Mouse (Mus musculus): ENCODE data around the gene C130074G19Rik. TPM values are rescaled to one million over a fixed set of nuclear protein-coding genes. Genes with fewer than 3 reads are reported as not detected.

The C130074G19Rik gene
- polyA plus RNA-seq, 1 experiment from 2014 or later: 1.6 TPM

- no peaks in the 10 kb centered on the region for H3K36me3 ChIP-seq
- no peak overlapping the region for H3K4me2 ChIP-seq (replicated peaks)
- no peak overlapping the region for H3K9ac ChIP-seq
- no peak for ATAC-seq (ENCODE audit: insufficient number of reproducible peaks, low FRiP score, low TSS enrichment, low read depth)
- H3K4me1 ChIP-seq: peaks cover 19% of the 10 kb centered on the region
- no peaks in the 10 kb centered on the region for H3K9me3 ChIP-seq (replicated peaks)
- H3K27ac ChIP-seq (replicated peaks): no peak overlapping the region
- no peaks in the 10 kb centered on the region for H3K27me3 ChIP-seq
- 80% methylated on average over 11 of the region's 11 CpGs for WGBS
- no peak overlapping the region for H3K4me3 ChIP-seq (replicated peaks)
Measured at GRCm38 (mm10) chr1:184873910-184874309, 9.1 kb downstream of the C130074G19Rik start.

DNA sequence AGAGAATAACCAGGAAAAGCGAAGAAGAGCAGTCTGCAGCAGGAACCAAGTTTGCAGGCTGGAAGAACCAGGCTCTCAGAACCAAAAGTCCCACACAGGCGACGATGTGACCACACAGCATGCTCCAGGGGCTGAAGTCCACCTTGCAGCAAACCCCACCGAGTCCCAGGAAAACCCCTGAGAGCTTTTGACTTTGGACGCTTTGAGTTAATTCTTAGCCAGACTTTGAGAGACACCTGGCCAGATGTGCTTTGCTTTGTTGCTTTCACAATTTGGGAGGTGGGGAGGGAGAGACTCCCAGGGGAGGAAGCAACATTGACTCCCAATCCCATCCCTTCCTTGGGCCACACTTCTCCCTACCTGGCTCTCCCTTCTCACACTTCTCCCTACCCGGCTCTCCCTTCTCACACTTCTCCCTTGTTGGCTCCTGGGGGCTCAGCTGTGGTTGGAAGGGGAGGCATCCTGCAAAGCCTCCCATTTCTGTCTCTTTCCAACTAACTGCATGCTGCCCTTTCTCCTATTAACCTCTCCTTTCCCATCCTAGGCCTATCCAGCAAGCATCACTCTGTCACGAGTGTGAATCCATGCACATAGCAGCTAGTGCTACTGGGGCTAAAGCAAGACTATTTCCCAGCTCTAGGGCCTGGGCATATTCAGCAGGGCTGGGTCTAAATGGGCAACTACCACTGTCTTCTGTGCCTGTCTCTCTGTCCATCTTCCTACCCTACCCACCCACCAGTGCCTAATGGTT, 10.8 kb downstream of the C130074G19Rik start:
- Histone ChIP-seq H3K27me3 (no peaks in the 10 kb centered on the region), H3K4me1 (peaks cover 26% of the 10 kb centered on the region), H3K9me3 (replicated peaks) (no peaks in the 10 kb centered on the region), H3K4me2 (replicated peaks) (no peak overlapping the region), H3K9ac (no peak overlapping the region), H3K4me3 (replicated peaks) (no peak overlapping the region), H3K27ac (replicated peaks) (no peak overlapping the region), H3K36me3 (no peaks in the 10 kb centered on the region)
- ATAC-seq (ENCODE audit: insufficient number of reproducible peaks, low FRiP score, low TSS enrichment, low read depth): no peak
- 74% methylated on average over 7 of the region's 7 CpGs for WGBS

GRCm38 (mm10) chr1:184871506-184871905, 11.5 kb downstream of the C130074G19Rik start:
- 88% methylated on average over 1 of the region's 1 CpGs for WGBS
- H3K27ac ChIP-seq (replicated peaks): no peak overlapping the region
- H3K36me3 ChIP-seq: no peaks in the 10 kb centered on the region
- no peak overlapping the region for H3K4me2 ChIP-seq (replicated peaks)
- H3K4me3 ChIP-seq (replicated peaks): no peak overlapping the region
- peaks cover 26% of the 10 kb centered on the region for H3K4me1 ChIP-seq
- no peaks in the 10 kb centered on the region for H3K9me3 ChIP-seq (replicated peaks)
- no peaks in the 10 kb centered on the region for H3K27me3 ChIP-seq
- no peak for ATAC-seq (ENCODE audit: insufficient number of reproducible peaks, low FRiP score, low TSS enrichment, low read depth)
- no peak overlapping the region for H3K9ac ChIP-seq

- no peak overlapping the region for H3K9ac ChIP-seq
- H3K36me3 ChIP-seq: no peaks in the 10 kb centered on the region
- no peaks in the 10 kb centered on the region for H3K27me3 ChIP-seq
- no peaks in the 10 kb centered on the region for H3K9me3 ChIP-seq (replicated peaks)
- no peak overlapping the region for H3K4me2 ChIP-seq (replicated peaks)
- no peak overlapping the region; the same call in 1 of the 2 replicates for H3K27ac ChIP-seq (replicated peaks)
- 76% methylated on average over 11 of the region's 11 CpGs for WGBS
- H3K4me3 ChIP-seq (replicated peaks): no peak overlapping the region
- no peak for ATAC-seq (ENCODE audit: insufficient number of reproducible peaks, low FRiP score, low TSS enrichment, low read depth)
- peaks cover 26% of the 10 kb centered on the region for H3K4me1 ChIP-seq
Measured at GRCm38 (mm10) chr1:184870646-184871385, 12.2 kb downstream of the C130074G19Rik start.

DNA sequence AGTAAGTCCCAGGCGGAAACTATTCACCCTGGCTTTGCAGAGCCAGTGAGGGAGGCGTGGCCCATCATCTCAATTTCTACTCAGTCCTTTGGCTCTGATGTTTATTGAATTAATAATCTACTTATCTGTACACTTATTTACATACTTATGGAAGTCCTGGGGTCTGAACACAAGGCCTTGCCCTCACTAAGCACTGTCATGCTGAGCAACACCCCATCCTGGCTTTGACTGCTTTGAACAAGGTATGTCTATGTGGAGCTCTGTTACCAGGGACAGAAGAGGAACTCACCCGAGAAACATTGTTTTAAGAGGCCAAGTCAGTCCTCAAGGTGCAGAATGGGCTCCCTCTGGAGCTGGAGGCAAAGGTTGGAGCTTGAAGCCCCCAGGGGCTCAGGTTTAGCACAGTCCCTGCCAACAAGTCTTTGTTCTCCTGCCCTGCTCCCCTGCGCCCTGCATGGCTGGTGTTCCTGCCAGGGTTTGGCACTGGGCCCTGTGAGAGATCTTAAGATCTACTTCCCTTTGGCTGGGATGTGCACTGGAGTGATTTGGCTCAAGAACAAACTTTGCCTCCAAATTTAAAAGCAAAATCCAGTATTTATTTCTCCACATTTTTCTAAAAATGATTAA, 13.0 kb downstream of the C130074G19Rik start:
- no peaks in the 10 kb centered on the region for H3K9me3 ChIP-seq (replicated peaks)
- no peaks in the 10 kb centered on the region for H3K36me3 ChIP-seq
- WGBS: 55% methylated on average over 4 of the region's 4 CpGs
- H3K4me1 ChIP-seq: peaks cover 26% of the 10 kb centered on the region
- no peak overlapping the region for H3K4me3 ChIP-seq (replicated peaks)
- H3K9ac ChIP-seq: no peak overlapping the region
- ATAC-seq (ENCODE audit: insufficient number of reproducible peaks, low FRiP score, low TSS enrichment, low read depth): no peak
- peak overlapping the region; percentile 49; the same call in 1 of the 2 replicates for H3K27ac ChIP-seq (replicated peaks)
- no peak overlapping the region for H3K4me2 ChIP-seq (replicated peaks)
- H3K27me3 ChIP-seq: no peaks in the 10 kb centered on the region

DNA sequence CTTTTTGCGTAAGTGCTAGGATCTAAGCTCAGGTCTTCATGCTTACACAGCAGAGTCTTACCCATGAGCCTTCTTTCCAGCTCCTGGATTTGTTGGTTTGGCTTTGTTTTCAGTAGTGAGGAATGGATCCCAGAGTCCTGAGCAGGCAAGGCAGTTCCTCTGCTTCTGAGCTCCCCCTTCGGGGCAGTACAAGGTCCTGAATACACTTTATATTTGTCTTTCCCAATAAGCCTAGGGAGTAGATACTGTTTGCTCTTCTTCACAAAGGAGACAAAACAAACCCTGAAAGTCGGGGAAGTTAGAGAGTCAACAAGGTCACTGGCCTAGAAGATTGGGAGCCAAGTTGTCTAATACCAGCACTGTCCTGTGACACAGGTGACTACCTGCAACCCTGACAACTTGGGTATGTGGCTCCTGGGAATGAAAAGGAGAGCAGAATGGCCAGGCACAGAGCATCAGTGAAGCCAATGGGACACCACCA, 15.3 kb downstream of the C130074G19Rik start:
- no peaks in the 10 kb centered on the region for H3K27me3 ChIP-seq
- 0 out of 2 replicates have a peak overlapping the region, but pooled peaks have one; percentile 34 for H3K27ac ChIP-seq (replicated peaks)
- ATAC-seq (ENCODE audit: insufficient number of reproducible peaks, low FRiP score, low TSS enrichment, low read depth): no peak
- H3K9me3 ChIP-seq (replicated peaks): no peaks in the 10 kb centered on the region
- H3K4me2 ChIP-seq (replicated peaks): no peak overlapping the region
- WGBS: 73% methylated on average over 3 of the region's 3 CpGs
- H3K9ac ChIP-seq: no peak overlapping the region
- H3K4me1 ChIP-seq: peaks cover 26% of the 10 kb centered on the region
- H3K36me3 ChIP-seq: no peaks in the 10 kb centered on the region
- no peak overlapping the region for H3K4me3 ChIP-seq (replicated peaks)

- peak overlapping the region; percentile 31; the same call in 1 of the 2 replicates for H3K27ac ChIP-seq (replicated peaks)
- no peaks in the 10 kb centered on the region for H3K27me3 ChIP-seq
- ATAC-seq (ENCODE audit: insufficient number of reproducible peaks, low FRiP score, low TSS enrichment, low read depth): 0 out of 2 replicates have a peak, but pooled peaks have one; percentile 40
- peaks cover 7% of the 10 kb centered on the region; the same call in 1 of the 2 replicates for H3K4me1 ChIP-seq
- H3K9ac ChIP-seq: no peak overlapping the region
- no peak overlapping the region for H3K4me3 ChIP-seq (replicated peaks)
- H3K4me2 ChIP-seq (replicated peaks): no peak overlapping the region
- no peaks in the 10 kb centered on the region for H3K36me3 ChIP-seq
- no peaks in the 10 kb centered on the region for H3K9me3 ChIP-seq (replicated peaks)
- 26% methylated on average over 7 of the region's 7 CpGs for whole genome bisulfite sequencing
Measured at GRCm38 (mm10) chr1:184864381-184864801, 18.6 kb downstream of the C130074G19Rik start.

DNA sequence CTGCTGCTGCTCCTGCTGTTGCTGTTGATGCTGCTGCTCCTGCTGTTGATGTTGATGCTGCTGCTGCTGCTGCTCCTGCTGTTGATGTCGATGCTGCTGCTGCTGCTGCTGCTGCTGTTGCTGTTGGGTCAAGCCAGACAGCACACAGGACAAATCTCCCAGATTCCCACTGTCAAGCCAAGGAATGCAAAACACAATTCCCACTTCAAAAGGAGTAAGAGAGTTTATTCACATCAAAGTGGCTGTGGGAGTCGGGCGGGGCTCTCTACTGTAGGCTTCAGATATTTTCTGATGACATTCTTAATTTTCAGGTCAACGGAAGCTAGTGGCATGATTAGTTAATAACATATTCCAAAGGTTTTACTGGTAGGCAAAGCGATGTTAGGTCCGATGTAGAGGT, 20.4 kb downstream of the C130074G19Rik start:
- Histone ChIP-seq H3K36me3 (no peaks in the 10 kb centered on the region), H3K9ac (no peak overlapping the region), H3K27me3 (no peaks in the 10 kb centered on the region), H3K9me3 (replicated peaks) (no peaks in the 10 kb centered on the region), H3K4me3 (replicated peaks) (no peak overlapping the region), H3K4me2 (replicated peaks) (no peak overlapping the region), H3K27ac (replicated peaks) (no peak overlapping the region), H3K4me1 (peaks cover 4% of the 10 kb centered on the region; the same call in 1 of the 2 replicates)
- 69% methylated on average over 6 of the region's 6 CpGs for whole genome bisulfite sequencing
- no peak for ATAC-seq (ENCODE audit: insufficient number of reproducible peaks, low FRiP score, low TSS enrichment, low read depth)

DNA sequence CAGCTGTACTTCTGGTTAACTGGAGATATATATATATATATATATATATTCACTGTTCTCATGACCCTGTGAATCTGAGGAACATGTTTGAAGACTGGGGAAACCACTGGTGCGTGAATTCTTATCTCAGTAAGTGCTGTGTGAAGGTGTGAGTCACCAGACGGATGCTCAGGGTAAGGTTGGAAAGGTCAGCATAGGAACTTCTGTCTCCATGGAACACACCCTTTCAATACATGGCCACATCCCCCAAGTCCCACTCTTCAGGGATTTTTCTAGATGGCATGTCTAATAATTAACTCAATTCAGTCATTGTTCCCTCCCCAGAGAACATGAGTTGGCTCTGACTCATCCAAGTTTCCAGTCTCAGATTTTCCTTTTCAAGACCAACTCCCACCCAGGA, 21.5 kb downstream of the C130074G19Rik start:
- Histone ChIP-seq H3K9ac (no peak overlapping the region), H3K4me2 (replicated peaks) (no peak overlapping the region), H3K27me3 (no peaks in the 10 kb centered on the region), H3K27ac (replicated peaks) (no peak overlapping the region), H3K36me3 (no peaks in the 10 kb centered on the region), H3K4me1 (no peaks in the 10 kb centered on the region), H3K9me3 (replicated peaks) (no peaks in the 10 kb centered on the region), H3K4me3 (replicated peaks) (no peak overlapping the region)
- WGBS: 80% methylated on average over 2 of the region's 2 CpGs
- no peak for ATAC-seq (ENCODE audit: insufficient number of reproducible peaks, low FRiP score, low TSS enrichment, low read depth)

DNA sequence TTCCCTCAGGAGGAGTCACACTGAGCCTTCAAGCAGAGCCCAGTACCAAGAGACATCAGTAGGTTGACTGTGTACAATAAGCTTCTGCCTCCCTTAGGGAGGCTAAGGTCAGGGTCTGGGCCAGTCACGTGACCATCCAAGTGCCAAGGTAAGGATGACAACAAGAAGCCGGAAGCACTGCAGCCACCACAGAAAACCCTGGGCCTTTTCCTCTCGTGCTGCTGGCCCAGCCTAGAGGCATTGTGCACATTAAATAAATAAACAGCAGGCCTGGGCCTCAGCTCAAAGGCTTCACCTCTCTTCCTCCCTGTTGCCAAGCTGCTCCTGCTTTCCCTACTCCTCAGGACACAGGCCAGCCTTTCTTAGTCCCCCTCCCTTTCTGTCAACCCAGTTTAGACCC, 22.7 kb downstream of the C130074G19Rik start:
- Histone ChIP-seq H3K9ac (no peak overlapping the region), H3K27me3 (no peaks in the 10 kb centered on the region), H3K4me3 (replicated peaks) (no peak overlapping the region), H3K27ac (replicated peaks) (no peak overlapping the region), H3K4me1 (no peaks in the 10 kb centered on the region), H3K36me3 (no peaks in the 10 kb centered on the region), H3K4me2 (replicated peaks) (no peak overlapping the region), H3K9me3 (replicated peaks) (no peaks in the 10 kb centered on the region)
- WGBS: 65% methylated on average over 3 of the region's 3 CpGs
- no peak for ATAC-seq (ENCODE audit: insufficient number of reproducible peaks, low FRiP score, low TSS enrichment, low read depth)

DNA sequence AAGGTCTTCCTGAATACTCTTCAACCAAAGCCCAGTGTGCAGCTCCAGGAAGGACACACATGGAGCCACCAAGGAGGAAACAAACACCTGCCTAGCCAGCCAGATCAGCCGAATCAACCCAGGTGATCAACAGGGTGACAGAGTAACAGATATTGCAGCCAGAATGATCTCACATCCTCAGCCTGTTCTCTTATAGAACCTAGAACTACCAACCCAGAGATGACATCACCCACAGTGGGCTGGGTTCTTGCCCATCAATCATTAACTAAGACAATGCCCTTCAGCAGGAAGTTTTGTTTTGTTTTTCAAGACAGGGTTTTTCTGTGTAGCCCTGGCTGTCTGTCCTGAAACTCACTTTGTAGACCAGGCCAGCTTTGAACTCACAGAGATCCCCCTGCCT, 24.8 kb downstream of the C130074G19Rik start:
- Histone ChIP-seq H3K27ac (replicated peaks) (no peak overlapping the region), H3K36me3 (no peaks in the 10 kb centered on the region), H3K4me2 (replicated peaks) (no peak overlapping the region), H3K4me1 (peaks cover 9% of the 10 kb centered on the region), H3K9ac (no peak overlapping the region), H3K4me3 (replicated peaks) (no peak overlapping the region), H3K9me3 (replicated peaks) (no peaks in the 10 kb centered on the region), H3K27me3 (no peaks in the 10 kb centered on the region)
- WGBS: 72% methylated on average over 1 of the region's 1 CpGs
- no peak for ATAC-seq (ENCODE audit: insufficient number of reproducible peaks, low FRiP score, low TSS enrichment, low read depth)
